Mouse (Mus musculus): Measurements from ENCODE around the gene Dkkl1.
"Not testable (repeated sequence)": the region's sequence is repeated elsewhere in the genome, so short reads cannot be mapped to it uniquely, and the experiment has no call there.

The Dkkl1 gene

GRCm38 (mm10) chr7:45193406-45193805 lies 18.5 kb downstream of the Dkkl1 start:
- peak in 1 of 2 experiments; percentile 27 for DNase-seq

DNA sequence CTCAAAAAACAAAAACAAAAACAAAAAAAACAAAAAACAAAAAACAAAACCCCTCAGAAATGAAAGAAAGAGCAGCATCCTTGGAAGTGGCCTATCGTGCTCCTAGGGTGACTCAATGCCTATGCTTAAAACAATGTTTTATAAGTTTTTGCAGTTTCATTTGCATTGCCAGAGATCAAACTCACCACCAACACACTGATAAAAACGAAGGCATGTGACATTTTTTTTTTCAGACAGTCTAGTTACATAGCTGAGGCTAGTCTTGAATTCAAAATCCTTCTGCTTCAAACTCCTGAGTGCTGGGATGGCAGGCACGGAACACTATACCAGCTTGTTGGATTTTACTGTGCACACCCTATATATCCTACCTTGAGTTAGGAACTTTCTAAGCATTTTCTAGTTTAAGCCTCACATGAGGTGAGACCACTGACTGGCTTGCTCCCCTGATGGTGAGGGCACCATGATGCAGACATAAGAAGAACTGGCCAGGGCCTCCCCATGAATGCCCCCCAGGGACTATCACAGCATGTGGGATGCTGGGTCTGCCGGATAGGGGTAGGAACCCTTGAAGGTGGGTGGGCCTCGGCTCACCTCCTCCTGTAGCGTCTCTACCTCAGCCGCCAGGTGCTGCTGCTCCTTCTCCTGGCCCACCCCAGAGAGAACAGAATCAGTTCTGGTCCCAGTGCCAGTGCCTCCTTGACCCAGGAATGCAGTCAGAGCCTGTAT lies 19.2 kb downstream of the Dkkl1 start:
- DNase-seq: no peak

GRCm38 (mm10) chr7:45191803-45192363 lies 20.1 kb downstream of the Dkkl1 start:
- DNase-seq: peak; percentile 41 to 64

DNA sequence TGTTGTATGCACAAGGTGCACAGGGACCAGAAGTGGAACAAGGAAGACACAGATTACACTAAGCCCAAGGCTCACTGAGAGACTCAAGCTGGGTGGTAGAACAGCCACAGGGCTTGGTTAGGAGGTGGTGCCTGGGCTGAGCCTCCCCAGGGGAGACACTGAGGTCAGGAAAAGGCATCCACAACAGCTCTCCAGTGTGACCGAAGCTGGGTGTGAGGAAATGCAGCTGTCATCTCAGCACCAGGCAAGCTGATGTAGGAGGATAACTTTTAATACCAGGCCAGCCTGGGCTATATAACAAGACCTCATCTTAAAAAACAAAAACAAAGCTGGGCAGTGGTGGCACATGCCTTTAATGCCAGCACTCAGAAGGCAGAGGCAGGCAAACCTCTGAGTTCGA lies 20.8 kb downstream of the Dkkl1 start:
- DNase-seq: peak in 1 of 2 experiments; percentile 39

GRCm38 (mm10) chr7:45190186-45190585 lies 21.8 kb downstream of the Dkkl1 start:
- no peak for DNase-seq

DNA sequence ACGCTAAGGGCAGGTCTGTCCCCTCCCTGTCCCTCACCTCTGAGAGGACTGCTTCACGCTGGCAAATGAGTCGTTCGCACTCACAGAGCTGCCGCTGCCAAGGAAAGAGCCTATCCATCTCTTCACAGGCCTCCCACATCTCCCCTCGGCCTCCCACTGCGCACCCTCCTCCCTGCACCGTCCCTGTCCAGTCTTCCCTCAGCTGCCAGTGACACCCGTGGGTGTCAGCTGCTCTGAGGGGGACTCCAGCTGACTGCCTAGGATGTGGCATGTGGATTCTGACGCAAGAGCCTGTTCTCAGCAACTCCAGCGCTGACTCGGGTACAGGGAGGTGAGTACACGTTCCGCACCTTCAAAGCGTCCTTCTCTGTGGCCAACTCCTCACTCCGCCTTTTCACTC lies 22.3 kb downstream of the Dkkl1 start:
- DNase-seq: no peak

DNA sequence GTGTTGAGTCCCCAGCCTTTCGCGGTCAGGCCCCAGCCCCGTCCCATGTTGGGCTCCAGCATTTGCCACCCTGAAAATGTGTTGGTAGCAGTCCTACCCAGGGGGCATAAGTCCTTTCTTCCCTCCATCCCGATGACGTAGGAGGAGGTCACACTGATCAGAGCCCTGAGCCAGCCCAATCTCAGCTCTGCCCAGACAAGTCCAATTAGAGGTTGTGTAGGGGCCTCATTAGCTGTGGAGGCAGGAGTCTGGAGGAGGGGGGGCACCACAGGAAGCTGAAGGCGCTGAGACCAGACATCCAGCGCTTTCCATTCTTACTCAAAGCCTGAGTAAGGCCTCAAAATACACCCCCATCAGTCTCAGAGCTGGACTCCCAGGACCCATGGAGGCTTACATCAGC lies 26.0 kb downstream of the Dkkl1 start:
- DNase-seq: no peak

GRCm38 (mm10) chr7:45183672-45184071 lies 28.3 kb downstream of the Dkkl1 start:
- no peak for DNase-seq

GRCm38 (mm10) chr7:45182606-45183005 lies 29.3 kb downstream of the Dkkl1 start:
- no peak for DNase-seq

- DNase-seq: peak; percentile 89 to 92
These were observed 29.7 kb downstream of the Dkkl1 start for GRCm38 (mm10) chr7:45182199-45182601.

DNA sequence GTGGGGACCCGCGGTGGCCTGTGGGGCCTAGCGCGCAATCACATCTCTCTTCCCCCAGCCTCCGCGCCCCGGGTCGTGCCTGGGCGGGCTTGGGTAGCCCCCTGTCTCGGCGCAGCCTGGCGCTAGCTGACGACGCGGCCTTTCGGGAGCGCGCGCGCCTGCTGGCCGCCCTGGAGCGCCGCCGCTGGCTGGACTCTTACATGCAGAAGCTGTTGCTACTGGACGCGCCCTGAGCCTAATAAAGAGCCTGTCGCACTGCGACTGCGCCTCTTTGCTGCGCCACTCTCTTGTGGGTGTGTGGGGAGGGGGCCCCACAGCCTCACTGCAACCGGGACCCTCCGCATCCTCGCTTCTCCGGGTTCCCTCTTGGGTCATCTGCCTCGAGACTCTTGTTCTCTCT lies 30.4 kb downstream of the Dkkl1 start:
- DNase-seq: peak in 1 of 2 experiments; percentile 48

DNA sequence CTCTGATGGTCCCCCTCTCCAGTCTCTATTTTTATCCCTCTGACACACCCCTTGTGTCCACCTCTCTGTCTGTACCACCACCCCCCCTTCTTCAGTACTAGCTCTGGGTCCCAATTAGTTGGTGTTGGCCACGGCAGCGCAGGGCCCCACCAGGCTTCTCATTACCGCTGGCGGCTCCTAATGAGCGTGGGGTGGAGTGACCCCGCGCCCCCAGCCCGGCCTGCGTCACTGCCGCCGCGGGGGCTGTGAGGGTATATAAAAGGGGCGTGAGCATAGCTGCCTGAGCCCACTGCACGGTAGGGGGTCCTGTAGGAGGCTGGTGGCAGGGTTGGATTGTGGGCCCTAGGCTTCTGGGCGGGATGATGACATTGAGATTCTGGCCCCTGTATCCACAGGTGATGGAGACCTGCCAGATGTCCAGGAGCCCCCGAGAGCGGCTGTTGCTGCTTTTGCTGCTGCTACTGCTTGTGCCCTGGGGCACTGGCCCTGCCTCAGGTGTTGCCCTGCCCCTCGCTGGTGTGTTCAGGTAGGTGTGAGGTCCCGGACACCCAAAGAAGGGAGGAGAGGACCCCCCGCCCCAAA lies 31.0 kb downstream of the Dkkl1 start, which contains the start of gene Pth2:
TSS of gene Pth2 (plus strand) at position 100 of the 582 bp plus-strand sequence.
- no peak for DNase-seq

DNA sequence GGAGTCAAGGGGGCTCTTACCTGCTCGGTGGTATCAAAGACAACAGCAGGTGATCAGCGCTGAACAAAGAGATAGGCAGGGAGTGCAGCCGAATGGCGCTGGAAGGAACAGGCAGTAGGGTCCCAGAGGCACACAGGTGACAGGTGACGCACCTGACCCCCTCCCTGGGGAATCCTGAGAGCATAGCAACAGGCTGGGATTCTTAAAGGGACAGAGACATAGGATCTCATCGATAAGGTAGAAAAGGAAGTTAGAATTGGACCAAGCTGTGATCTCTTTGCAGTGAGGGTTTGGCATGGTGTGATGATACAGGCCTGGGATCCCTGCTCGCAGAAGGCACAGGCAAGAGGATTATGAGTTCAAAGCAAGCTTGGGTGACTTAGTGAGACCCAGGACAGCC lies 32.5 kb downstream of the Dkkl1 start, which contains the start of gene Gfy:
TSS of gene Gfy (minus strand) at position 101 of the 400 bp plus-strand sequence.
- no peak for DNase-seq

GRCm38 (mm10) chr7:45178550-45178949 lies 33.4 kb downstream of the Dkkl1 start:
- peak in 1 of 2 experiments; percentile 38 for DNase-seq

- DNase-seq: no peak
These were observed 35.6 kb downstream of the Dkkl1 start for GRCm38 (mm10) chr7:45176356-45176755.

DNA sequence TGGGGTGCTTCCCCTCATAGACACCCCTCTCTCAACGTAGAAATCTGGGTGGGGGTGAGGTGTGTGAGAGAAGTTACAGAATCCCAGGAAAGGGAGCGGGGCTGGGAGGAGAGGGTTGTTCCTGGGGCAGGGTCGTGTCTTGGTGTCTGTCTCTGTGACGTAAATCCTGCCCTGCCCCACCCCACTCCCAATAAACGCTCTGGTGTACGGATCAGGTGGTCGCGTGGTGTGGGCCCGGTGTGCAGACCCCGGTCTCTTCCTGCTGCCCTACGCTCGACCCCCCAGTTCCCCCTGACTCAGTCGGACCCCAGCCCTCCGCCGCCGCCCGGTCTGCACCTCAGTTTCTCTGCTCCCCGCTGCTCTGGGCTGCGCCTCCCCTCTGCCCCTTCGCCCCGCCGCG lies 36.0 kb downstream of the Dkkl1 start:
- DNase-seq: no peak

DNA sequence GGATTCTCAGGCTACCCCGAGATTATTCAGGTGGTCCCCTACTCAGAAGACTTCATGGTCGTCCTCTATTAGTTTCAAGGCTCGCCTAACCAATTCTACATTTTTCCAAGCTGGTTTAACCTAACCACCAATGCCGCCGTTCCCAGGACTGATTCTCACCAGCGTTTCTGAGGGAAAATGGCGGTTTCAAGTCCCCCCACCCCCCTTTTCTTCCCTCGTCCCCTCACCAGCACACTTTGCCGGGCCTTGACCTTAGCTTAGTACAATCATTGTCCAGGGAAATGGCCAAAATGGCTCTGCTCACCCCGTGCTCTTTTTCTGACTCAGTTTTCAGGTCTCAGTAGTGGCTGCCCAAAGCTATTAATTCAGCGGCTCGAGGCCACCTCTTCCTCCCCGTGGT lies 36.5 kb downstream of the Dkkl1 start:
- DNase-seq: no peak

DNA sequence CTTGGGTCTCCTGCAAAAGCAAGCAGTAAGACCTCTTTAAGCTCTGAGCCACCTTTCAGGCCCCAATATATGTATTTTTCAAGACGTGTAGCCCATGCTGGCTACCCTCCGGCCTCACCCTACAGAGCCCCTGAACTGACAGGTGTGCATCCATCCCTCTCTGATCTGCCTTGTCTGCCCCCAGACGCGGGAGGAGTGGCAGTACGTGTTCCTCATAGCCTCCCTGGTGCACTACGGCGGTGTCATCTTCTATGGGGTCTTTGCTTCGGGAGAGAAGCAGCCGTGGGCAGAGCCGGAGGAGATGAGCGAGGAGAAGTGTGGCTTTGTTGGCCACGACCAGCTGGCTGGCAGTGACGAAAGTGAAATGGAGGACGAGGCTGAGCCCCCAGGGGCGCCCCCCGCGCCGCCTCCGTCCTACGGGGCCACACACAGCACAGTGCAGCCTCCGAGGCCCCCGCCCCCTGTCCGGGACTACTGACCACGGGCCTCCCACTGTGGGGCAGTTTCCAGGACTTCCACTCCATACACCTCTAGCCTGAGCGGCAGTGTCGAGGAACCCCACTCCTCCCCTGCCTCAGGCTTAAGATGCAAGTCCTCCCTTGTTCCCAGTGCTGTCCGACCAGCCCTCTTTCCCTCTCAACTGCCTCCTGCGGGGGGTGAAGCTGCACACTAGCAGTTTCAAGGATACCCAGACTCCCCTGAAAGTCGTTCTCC lies 37.2 kb downstream of the Dkkl1 start:
- no peak for DNase-seq

- DNase-seq: not testable (repeated sequence)
These were observed 38.2 kb downstream of the Dkkl1 start for GRCm38 (mm10) chr7:45173772-45174171.

- DNase-seq: peak in 1 of 2 experiments; percentile 44
These were observed 39.0 kb downstream of the Dkkl1 start for GRCm38 (mm10) chr7:45172974-45173373.

DNA sequence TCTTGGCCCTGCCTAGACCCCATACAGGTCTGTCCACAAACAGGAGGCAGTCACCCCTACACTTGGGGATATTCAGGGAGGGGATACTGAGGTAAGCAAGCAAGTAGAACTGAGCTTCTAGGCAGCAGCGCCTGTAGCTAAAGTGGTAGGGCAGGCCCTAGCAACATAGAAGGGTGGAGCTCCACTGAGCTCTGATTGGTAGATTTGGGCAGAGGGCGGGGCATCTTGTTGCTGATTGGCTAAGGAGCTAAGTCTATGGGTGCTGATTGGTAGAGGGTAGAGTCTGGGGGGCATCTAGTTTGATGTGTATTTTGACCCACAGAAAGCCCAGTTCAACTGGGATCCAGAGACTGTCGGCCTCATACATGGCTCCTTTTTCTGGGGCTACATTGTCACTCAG lies 42.5 kb downstream of the Dkkl1 start:
- DNase-seq: no peak

DNA sequence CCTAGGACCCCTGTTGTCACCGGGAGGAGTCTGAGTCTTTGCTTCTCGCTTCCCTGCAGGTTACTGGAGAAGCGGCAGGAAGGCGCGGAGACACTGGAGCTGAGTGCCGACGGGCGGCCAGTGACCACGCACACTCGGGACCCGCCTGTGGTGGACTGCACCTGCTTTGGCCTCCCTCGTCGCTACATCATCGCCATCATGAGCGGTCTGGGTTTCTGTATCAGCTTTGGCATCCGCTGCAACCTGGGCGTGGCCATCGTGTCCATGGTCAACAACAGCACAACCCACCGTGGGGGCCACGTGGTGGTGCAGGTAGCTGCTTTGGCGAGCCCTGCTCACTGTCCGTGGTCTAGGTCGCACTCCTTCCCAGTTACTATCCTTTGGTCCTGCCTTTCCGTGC lies 43.3 kb downstream of the Dkkl1 start:
- DNase-seq: no peak

DNA sequence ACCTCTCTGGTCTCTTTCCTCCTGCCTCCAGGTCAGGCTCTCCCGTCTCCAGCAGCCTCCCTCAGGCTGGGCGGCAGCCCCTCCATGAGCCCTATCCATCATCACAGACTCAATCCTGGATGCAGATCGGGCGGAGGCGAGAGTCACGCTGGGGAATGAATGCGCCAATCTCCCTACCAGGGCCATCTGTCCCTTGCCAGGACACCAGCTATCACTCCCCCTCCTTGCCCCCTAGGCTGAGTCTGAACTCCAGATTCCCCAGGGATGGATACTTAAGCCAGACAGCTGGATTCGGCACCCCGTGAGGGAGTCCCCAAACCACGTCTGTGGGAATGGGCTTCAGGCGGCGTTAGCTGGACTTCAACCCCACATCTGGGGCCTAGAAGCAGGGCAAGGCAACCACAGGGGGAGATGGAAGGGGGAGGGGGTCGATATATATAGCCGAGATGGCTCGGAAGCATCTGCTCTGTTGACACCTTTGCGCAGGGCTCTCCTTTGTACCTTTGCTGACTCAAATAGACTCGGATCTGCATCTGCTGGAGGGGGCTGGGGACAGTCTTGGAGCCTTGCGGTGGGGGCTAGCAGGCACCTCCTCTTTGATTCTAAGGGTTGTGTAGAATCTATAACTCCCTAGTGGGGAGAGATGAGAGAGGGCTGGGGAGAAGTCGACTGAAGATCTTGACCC lies 44.0 kb downstream of the Dkkl1 start:
- no peak for DNase-seq

Data from kidney, postnatal 4 days (tissue).